Mouse (Mus musculus) cerebellum, adult 11 months (tissue): ENCODE measurements around the gene Insm1.
A peak's percentile ranks its signal among the peaks of the same experiment; 100 is the strongest.

Source experiments
- DNase-seq: peaks from one replicate; pipeline ENCODE4 v3.0.0; 2022

Gene Insm1

GRCm38 (mm10) chr2:146221076-146221928 is at the start of gene Insm1:
Gene Insm1, plus strand, starts transcription at chr2:146221921.
- peak; percentile 16 for DNase-seq

GRCm38 (mm10) chr2:146172106-146172505 is 49.6 kb upstream of the Insm1 start:
- no peak for DNase-seq

- no peak for DNase-seq
Observed at GRCm38 (mm10) chr2:146174173-146174572, 47.5 kb upstream of the Insm1 start.

GRCm38 (mm10) chr2:146178718-146179117 is 43.0 kb upstream of the Insm1 start:
- no peak for DNase-seq

- no peak for DNase-seq
Observed at GRCm38 (mm10) chr2:146183830-146184793, 37.6 kb upstream of the Insm1 start.

- DNase-seq: no peak
Observed at GRCm38 (mm10) chr2:146196126-146196525, 25.6 kb upstream of the Insm1 start.

GRCm38 (mm10) chr2:146197947-146198346 is 23.8 kb upstream of the Insm1 start:
- no peak for DNase-seq

- DNase-seq: no peak
Observed at GRCm38 (mm10) chr2:146210968-146211367, 10.8 kb upstream of the Insm1 start.

GRCm38 (mm10) chr2:146214715-146215114 is 7.0 kb upstream of the Insm1 start:
- peak; percentile 21 for DNase-seq

- no peak for DNase-seq
Observed at GRCm38 (mm10) chr2:146216111-146217064, 5.3 kb upstream of the Insm1 start.

GRCm38 (mm10) chr2:146217227-146217980 is 4.3 kb upstream of the Insm1 start:
- DNase-seq: no peak

GRCm38 (mm10) chr2:146218161-146218691 is 3.5 kb upstream of the Insm1 start:
- DNase-seq: no peak

- DNase-seq: no peak
Observed at GRCm38 (mm10) chr2:146218881-146219535, 2.7 kb upstream of the Insm1 start.

GRCm38 (mm10) chr2:146219791-146220190 is 1.9 kb upstream of the Insm1 start:
- no peak for DNase-seq

GRCm38 (mm10) chr2:146220591-146221075 is 1.1 kb upstream of the Insm1 start:
- no peak for DNase-seq

- no peak for DNase-seq
Observed at GRCm38 (mm10) chr2:146221929-146222278, 183 bp downstream of the Insm1 start.

- peak; percentile 18 for DNase-seq
Observed at GRCm38 (mm10) chr2:146222279-146223175, 806 bp downstream of the Insm1 start.

GRCm38 (mm10) chr2:146223176-146223905 is 1.6 kb downstream of the Insm1 start:
- DNase-seq: no peak

GRCm38 (mm10) chr2:146224141-146224540 is 2.4 kb downstream of the Insm1 start:
- DNase-seq: no peak
